Mouse (Mus musculus): ENCODE measurements around the gene Lipe. TPM values are rescaled to one million over a fixed set of nuclear protein-coding genes. Genes with fewer than 3 reads are reported as not detected.

The Lipe gene
- polyA plus RNA-seq, 1 experiment from 2014 or later: 4.9 TPM

- H3K9me3 ChIP-seq (ENCODE audit: control insufficient read depth, low read length): no peaks in the 10 kb centered on the region
- no peak overlapping the region; the same call in 1 of the 2 replicates for H3K27ac ChIP-seq (ENCODE audit: low read depth)
- DNase-seq (ENCODE audit: low spot score) (no peak), ATAC-seq (replicated peaks; ENCODE audit: low FRiP score, low TSS enrichment, low read depth) (no peak)
- peaks cover 30% of the 10 kb centered on the region for H3K4me1 ChIP-seq (replicated peaks; ENCODE audit: control insufficient read depth, insufficient read depth, low read length)
- WGBS: 12% methylated on average over 7 of the region's 7 CpGs
- H3K27me3 ChIP-seq (replicated peaks; ENCODE audit: control insufficient read depth, insufficient read depth, low read length): no peaks in the 10 kb centered on the region
- H3K9ac ChIP-seq (ENCODE audit: low read length): peak overlapping the region; percentile 58
- H3K4me3 ChIP-seq (ENCODE audit: low read depth, low read length): peak overlapping the region; percentile 70
- H3K36me3 ChIP-seq (ENCODE audit: control insufficient read depth, insufficient read depth, low read length): no peaks in the 10 kb centered on the region
- H3K4me2 ChIP-seq (ENCODE audit: low read length): peak overlapping the region; percentile 62
These were observed 3.8 kb downstream of the Lipe start for GRCm38 (mm10) chr7:25394754-25395153.

DNA sequence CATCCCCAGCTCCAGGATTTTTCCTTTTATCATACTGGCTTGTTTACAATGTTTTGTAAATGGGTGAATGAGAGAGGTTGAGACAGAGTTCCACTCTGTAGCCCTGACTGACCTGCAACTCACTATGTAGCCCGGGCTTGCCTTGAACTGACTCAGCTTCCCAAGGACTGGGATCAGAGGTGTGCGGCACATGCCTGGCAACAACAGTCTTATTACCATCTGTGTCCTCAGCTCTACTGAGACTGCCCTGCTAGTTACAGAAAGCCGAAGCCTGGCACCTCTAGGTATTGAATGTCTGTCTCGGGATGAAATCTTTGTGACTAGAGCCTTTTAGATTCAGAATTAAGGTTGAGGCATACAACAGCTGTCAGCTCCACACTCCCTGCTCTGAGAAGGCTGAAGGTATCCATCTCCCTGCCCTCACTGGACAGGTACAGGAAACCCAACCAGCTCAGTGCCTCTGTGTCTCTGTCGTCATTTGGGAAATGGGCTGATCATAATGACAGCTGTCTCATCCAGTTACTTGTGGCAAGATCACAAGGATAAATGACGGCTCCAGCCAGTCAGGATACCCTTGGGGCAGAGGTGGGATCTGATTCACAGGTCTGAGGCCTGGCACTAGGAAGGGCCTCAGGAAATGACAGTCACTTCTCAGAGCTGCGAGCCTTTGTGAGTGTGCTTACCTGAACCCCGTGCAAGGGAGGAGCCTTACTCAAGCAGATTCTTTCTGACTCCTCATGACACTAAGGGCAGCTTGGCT, 4.9 kb downstream of the Lipe start:
- Histone ChIP-seq H3K4me3 (ENCODE audit: low read depth, low read length) (0 out of 2 replicates have a peak overlapping the region, but pooled peaks have one; percentile 70), H3K36me3 (ENCODE audit: control insufficient read depth, insufficient read depth, low read length) (no peaks in the 10 kb centered on the region), H3K4me2 (ENCODE audit: low read length) (peak overlapping the region; percentile 62), H3K4me1 (replicated peaks; ENCODE audit: control insufficient read depth, insufficient read depth, low read length) (peaks cover 32% of the 10 kb centered on the region), H3K27ac (ENCODE audit: low read depth) (no peak overlapping the region), H3K27me3 (replicated peaks; ENCODE audit: control insufficient read depth, insufficient read depth, low read length) (no peaks in the 10 kb centered on the region), H3K9ac (ENCODE audit: low read length) (0 out of 2 replicates have a peak overlapping the region, but pooled peaks have one; percentile 5), H3K9me3 (ENCODE audit: control insufficient read depth, low read length) (no peaks in the 10 kb centered on the region)
- DNase-seq (ENCODE audit: low spot score) (no peak), ATAC-seq (replicated peaks; ENCODE audit: low FRiP score, low TSS enrichment, low read depth) (no peak)
- WGBS: 81% methylated on average over 8 of the region's 8 CpGs

DNA sequence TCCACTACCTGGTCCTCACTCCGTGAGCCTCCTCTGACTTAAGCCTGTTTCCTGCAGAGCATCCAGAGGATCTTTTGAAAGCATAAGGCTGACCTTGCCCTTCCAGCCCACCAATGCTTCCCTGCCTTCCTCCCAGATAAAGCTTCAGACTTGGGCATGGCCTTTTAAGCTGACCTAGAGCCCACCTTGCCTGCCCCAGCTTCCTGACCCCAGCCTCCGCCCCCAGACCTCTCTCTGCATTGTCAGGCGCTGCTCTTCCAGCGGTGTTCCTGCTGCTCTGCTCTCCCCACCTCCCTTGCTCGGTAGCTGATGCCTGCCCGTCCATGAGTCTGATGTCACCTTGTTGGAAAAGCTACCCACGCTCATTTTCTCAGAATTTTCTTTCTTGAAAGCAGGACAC, 5.7 kb downstream of the Lipe start:
- Histone ChIP-seq H3K4me1 (replicated peaks; ENCODE audit: control insufficient read depth, insufficient read depth, low read length) (peaks cover 32% of the 10 kb centered on the region), H3K4me3 (ENCODE audit: low read depth, low read length) (no peak overlapping the region), H3K27me3 (replicated peaks; ENCODE audit: control insufficient read depth, insufficient read depth, low read length) (no peaks in the 10 kb centered on the region), H3K27ac (ENCODE audit: low read depth) (no peak overlapping the region), H3K9me3 (ENCODE audit: control insufficient read depth, low read length) (no peaks in the 10 kb centered on the region), H3K4me2 (ENCODE audit: low read length) (no peak overlapping the region), H3K36me3 (ENCODE audit: control insufficient read depth, insufficient read depth, low read length) (peaks cover 7% of the 10 kb centered on the region), H3K9ac (ENCODE audit: low read length) (no peak overlapping the region)
- DNase-seq (ENCODE audit: low spot score): no peak
- WGBS: 55% methylated on average over 7 of the region's 7 CpGs
- no peak for ATAC-seq (replicated peaks; ENCODE audit: low FRiP score, low TSS enrichment, low read depth)

DNA sequence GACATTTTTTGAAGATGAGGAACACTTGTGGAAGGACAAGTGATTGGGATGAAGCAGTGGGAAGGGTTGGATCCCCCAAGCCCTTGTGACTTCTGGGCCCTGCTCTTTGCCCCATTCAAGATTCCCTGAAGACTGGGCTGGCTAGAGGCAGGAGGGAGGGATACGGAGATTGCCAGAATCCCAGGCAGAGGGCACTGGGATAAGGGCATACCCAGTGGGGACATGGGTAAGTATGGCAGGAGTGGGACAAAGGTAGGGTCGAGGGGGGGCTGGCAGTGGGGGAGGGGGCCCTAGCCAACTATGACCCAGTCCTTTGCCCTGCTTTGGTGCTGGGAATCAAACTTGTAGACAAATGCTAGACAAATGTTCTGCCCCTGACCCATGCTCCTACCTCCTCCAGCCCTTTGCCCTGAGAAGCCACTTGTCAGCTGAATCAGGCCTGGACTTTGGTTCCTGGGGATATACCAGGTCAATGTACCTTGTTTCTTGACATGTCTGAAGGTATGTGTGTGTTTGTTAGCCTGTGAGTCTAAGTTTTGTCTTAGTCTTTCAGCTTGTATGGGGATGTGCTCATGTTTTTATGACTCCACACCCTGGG, 6.6 kb downstream of the Lipe start:
- whole genome bisulfite sequencing: 86% methylated on average over 2 of the region's 2 CpGs
- Histone ChIP-seq H3K4me3 (ENCODE audit: low read depth, low read length) (no peak overlapping the region), H3K4me1 (replicated peaks; ENCODE audit: control insufficient read depth, insufficient read depth, low read length) (peaks cover 32% of the 10 kb centered on the region), H3K27me3 (replicated peaks; ENCODE audit: control insufficient read depth, insufficient read depth, low read length) (no peaks in the 10 kb centered on the region), H3K36me3 (ENCODE audit: control insufficient read depth, insufficient read depth, low read length) (peaks cover 16% of the 10 kb centered on the region), H3K9ac (ENCODE audit: low read length) (no peak overlapping the region), H3K4me2 (ENCODE audit: low read length) (no peak overlapping the region), H3K27ac (ENCODE audit: low read depth) (no peak overlapping the region), H3K9me3 (ENCODE audit: control insufficient read depth, low read length) (no peaks in the 10 kb centered on the region)
- ATAC-seq (replicated peaks; ENCODE audit: low FRiP score, low TSS enrichment, low read depth): no peak
- no peak for DNase-seq (ENCODE audit: low spot score)

DNA sequence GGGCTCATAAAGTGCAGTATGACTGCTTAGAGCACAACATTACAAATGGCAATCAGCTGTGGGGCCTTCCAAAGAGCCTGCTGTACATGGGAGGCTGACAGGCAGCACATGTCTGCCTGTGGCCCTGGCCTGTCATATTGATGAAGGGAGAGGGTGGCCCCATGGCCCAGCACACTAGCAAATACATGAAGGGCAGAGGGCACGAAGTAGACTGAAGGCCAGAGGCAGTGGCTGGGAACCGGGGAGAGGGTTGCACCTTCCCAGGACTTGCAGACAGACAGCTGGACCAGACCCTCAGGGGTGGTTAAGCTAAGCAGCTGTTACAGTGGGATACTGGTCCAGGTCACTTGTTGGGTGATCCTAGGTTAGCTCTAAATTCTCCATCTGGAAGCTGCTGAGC, 7.5 kb downstream of the Lipe start:
- Histone ChIP-seq H3K9ac (ENCODE audit: low read length) (no peak overlapping the region), H3K4me3 (ENCODE audit: low read depth, low read length) (no peak overlapping the region), H3K4me2 (ENCODE audit: low read length) (no peak overlapping the region), H3K4me1 (replicated peaks; ENCODE audit: control insufficient read depth, insufficient read depth, low read length) (peaks cover 31% of the 10 kb centered on the region), H3K36me3 (ENCODE audit: control insufficient read depth, insufficient read depth, low read length) (peaks cover 18% of the 10 kb centered on the region), H3K27ac (ENCODE audit: low read depth) (peak overlapping the region; percentile 34; the same call in 1 of the 2 replicates), H3K9me3 (ENCODE audit: control insufficient read depth, low read length) (no peaks in the 10 kb centered on the region), H3K27me3 (replicated peaks; ENCODE audit: control insufficient read depth, insufficient read depth, low read length) (no peaks in the 10 kb centered on the region)
- DNase-seq (ENCODE audit: low spot score) (no peak), ATAC-seq (replicated peaks; ENCODE audit: low FRiP score, low TSS enrichment, low read depth) (no peak)
- WGBS: 52% methylated on average over 2 of the region's 2 CpGs

DNA sequence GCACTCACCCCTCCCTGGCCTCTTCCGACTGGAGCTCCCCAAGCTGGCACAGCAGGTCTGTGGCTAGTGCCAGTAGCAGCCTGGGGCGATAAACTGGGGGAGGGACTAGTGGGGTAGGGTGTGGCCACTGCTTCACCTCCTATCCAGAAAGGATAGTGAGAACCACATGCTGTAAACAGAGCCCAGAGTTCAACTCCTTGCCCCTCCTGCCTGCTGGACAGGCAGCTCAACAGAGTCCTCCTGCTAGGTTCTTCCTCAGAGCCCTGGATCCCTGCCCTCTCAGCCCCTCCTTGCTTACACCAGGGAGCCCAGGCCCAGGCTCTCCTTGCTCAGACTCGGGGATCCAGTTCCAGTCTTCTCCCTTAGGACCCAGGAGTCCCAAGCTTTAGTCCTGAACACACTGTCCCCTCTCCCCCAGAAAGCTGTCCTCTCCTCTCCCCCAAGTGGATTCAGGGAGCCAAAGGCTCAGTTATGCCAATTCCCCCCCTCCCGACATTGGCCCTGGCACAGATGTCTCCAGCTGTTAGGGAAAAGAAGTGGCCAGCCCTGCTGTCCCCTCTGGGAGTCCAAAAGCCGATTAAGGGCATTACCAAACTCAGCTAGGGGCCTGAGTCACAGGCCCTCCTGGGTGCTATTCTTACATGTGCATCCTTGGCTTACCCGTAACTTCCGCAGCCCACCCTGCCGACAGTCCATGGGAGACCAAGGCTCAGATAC, 8.3 kb downstream of the Lipe start:
- H3K9ac ChIP-seq (ENCODE audit: low read length): no peak overlapping the region
- no peak for DNase-seq (ENCODE audit: low spot score)
- H3K27me3 ChIP-seq (replicated peaks; ENCODE audit: control insufficient read depth, insufficient read depth, low read length): no peaks in the 10 kb centered on the region
- ATAC-seq (replicated peaks; ENCODE audit: low FRiP score, low TSS enrichment, low read depth): peak; percentile 30; the same call in 1 of the 2 replicates
- WGBS: 56% methylated on average over 8 of the region's 8 CpGs
- peaks cover 23% of the 10 kb centered on the region for H3K36me3 ChIP-seq (ENCODE audit: control insufficient read depth, insufficient read depth, low read length)
- no peak overlapping the region for H3K4me2 ChIP-seq (ENCODE audit: low read length)
- H3K27ac ChIP-seq (ENCODE audit: low read depth): peak overlapping the region; percentile 34; the same call in 1 of the 2 replicates
- peaks cover 35% of the 10 kb centered on the region for H3K4me1 ChIP-seq (replicated peaks; ENCODE audit: control insufficient read depth, insufficient read depth, low read length)
- H3K9me3 ChIP-seq (ENCODE audit: control insufficient read depth, low read length): no peaks in the 10 kb centered on the region
- no peak overlapping the region for H3K4me3 ChIP-seq (ENCODE audit: low read depth, low read length)

DNA sequence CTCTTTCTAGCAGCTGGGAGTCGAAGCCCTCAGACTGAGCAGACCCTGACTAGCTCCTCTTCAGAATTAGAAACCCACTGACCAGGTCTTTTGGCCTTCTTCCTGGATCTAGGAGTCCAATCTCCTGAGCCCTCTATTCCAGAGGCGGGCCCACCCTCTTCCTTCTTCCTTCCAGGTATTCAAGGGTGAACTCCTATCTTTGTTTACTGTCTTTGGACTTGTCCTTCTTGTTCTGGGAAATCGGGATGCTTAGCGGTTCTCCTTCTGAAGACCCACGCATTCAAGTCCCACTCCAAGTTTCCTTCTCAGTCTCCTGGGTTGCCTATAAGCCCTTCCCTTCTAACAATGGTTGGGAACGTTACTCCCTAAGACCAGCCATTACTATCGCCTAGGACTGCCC, 9.6 kb downstream of the Lipe start:
- H3K4me2 ChIP-seq (ENCODE audit: low read length): no peak overlapping the region
- H3K9me3 ChIP-seq (ENCODE audit: control insufficient read depth, low read length): no peaks in the 10 kb centered on the region
- no peak for ATAC-seq (replicated peaks; ENCODE audit: low FRiP score, low TSS enrichment, low read depth)
- no peak overlapping the region for H3K9ac ChIP-seq (ENCODE audit: low read length)
- H3K36me3 ChIP-seq (ENCODE audit: control insufficient read depth, insufficient read depth, low read length): peaks cover 36% of the 10 kb centered on the region
- no peak overlapping the region for H3K27ac ChIP-seq (ENCODE audit: low read depth)
- no peak overlapping the region for H3K4me3 ChIP-seq (ENCODE audit: low read depth, low read length)
- 87% methylated on average over 7 of the region's 7 CpGs for WGBS
- no peaks in the 10 kb centered on the region for H3K27me3 ChIP-seq (replicated peaks; ENCODE audit: control insufficient read depth, insufficient read depth, low read length)
- H3K4me1 ChIP-seq (replicated peaks; ENCODE audit: control insufficient read depth, insufficient read depth, low read length): peaks cover 25% of the 10 kb centered on the region
- DNase-seq (ENCODE audit: low spot score): no peak

- Histone ChIP-seq H3K27ac (ENCODE audit: low read depth) (no peak overlapping the region), H3K9ac (ENCODE audit: low read length) (no peak overlapping the region), H3K27me3 (replicated peaks; ENCODE audit: control insufficient read depth, insufficient read depth, low read length) (no peaks in the 10 kb centered on the region), H3K9me3 (ENCODE audit: control insufficient read depth, low read length) (no peaks in the 10 kb centered on the region), H3K4me2 (ENCODE audit: low read length) (no peak overlapping the region), H3K4me1 (replicated peaks; ENCODE audit: control insufficient read depth, insufficient read depth, low read length) (peaks cover 22% of the 10 kb centered on the region), H3K36me3 (ENCODE audit: control insufficient read depth, insufficient read depth, low read length) (peaks cover 46% of the 10 kb centered on the region), H3K4me3 (ENCODE audit: low read depth, low read length) (no peak overlapping the region)
- no peak for DNase-seq (ENCODE audit: low spot score)
- ATAC-seq (replicated peaks; ENCODE audit: low FRiP score, low TSS enrichment, low read depth): no peak
- WGBS: 92% methylated on average over 18 of the region's 18 CpGs
These were observed 10.6 kb downstream of the Lipe start for GRCm38 (mm10) chr7:25387811-25388440.

Data from intestine, embryonic 14.5 days (tissue).